Mouse (Mus musculus) kidney, postnatal 14 days (tissue): Measurements from ENCODE around the gene Ankrd35.
"Not testable (repeated sequence)": the region's sequence is repeated elsewhere in the genome, so short reads cannot be mapped to it uniquely, and the experiment has no call there.

ENCODE experiments used
- DNase-seq: peaks from one replicate; pipeline ENCODE4 v3.0.0; 2022; ENCODE audit warnings: mixed read lengths

The Ankrd35 gene

DNA sequence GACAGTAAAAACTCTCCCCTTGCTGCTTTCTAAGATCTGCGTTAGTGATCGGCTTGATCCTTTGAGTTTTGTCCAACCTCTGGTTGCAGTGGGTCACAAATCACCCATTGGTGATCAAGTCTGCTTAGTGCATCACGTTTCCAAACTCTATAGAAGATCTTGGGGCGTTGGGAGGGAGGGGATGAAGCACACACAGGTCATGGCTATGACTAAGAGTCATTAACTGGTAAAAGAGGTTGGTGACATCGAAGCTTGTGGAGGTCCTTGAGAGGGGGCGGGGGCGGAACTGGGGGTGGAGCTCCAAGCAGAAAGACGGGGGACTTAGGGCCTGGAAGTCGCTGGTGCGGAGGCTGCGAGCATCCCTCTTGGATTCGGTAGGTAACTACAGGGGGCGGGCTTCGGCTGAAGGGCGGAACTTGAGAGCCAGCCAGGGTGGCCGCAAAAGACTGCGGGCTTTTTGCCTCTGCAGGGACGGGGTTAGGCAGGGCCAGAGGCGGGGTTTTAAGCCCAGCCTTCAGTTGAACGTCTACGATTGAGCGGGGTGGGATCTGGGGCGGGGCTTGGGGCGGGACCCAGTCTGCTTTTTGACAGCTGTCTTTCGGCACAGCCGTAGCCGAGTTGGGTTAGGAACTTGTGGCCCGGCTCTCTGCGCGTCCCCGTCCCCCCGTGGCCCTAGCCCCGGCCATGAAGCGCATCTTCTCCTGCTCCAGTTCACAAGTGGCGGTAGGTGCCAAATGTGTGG, at the start of gene Ankrd35:
Gene Ankrd35, plus strand, starts transcription at position 405 of the 742 bp plus-strand sequence.
- DNase-seq: peak; percentile 87

- DNase-seq: no peak
These were observed 46.7 kb upstream of the Ankrd35 start for GRCm38 (mm10) chr3:96623201-96623600.

DNA sequence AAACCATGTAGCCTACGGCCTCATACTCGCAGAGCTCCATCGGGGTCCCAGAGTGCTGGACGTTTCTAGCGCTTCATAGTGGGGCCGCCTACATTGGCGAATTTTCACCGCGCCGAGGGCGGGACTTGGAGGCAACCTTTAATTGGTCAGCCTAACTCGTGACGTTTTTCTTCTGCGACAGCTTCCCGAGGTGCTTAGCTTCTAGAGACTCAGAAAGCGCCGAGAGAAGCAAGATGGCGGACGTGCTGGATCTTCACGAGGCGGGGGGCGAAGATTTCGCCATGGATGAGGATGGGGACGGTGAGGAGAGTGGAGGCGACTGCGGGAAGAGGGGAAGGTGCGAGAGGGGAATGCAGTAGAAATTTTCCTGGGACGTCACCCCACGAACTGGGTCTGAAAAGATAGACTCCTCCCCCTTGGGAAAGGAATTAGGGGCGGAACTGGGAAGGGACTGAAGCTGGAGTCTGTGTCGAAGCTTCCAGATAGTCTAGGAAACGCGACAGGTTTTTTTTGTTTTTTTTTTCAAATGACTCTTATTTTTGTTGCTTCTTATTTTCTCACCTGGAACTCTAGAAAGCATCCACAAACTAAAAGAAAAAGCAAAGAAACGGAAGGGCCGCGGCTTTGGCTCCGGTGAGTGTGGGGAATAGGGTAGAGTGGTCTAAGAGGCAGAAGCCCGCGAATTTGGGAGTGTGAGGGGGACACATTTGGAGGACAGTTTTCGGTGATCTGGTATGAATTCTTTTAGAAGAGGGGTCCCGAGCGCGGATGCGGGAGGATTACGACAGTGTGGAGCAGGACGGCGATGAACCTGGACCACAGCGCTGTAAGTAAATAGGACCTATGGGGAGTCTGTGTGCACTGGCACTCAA, 40.0 kb upstream of the Ankrd35 start, which contains the start of gene Rbm8a:
Gene Rbm8a, plus strand, starts transcription at position 205 of the 872 bp plus-strand sequence.
- peak; percentile 98 for DNase-seq

GRCm38 (mm10) chr3:96632058-96632457, 37.9 kb upstream of the Ankrd35 start:
- no peak for DNase-seq

DNA sequence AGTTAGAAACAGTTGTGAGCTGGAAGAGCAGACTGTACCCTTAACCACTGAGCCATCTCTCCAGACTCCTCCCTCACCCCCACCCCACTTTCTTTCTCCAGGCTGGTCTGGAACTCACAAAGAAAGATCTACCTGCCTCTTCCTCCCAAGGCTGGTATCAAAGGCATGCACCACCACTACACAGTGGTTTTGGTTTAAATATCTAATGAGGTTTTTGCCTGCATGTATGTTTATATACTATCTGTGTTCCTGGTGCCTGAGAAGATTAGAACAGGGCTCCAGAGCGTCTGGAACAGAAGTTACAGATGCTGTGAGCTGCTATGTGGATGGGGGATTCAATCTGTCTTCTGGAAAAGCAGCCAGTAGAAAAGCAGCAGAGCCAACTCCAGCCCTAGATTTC, 35.9 kb upstream of the Ankrd35 start:
- DNase-seq: no peak

GRCm38 (mm10) chr3:96634928-96635879, 34.7 kb upstream of the Ankrd35 start, which contains the start of the genes Pex11b and Gm42957:
TSS of gene Pex11b (plus strand) at chr3:96635376.
TSS of gene Gm42957 (plus strand) at chr3:96635474.
- peak; percentile 94 for DNase-seq

- no peak for DNase-seq
These were observed 34.0 kb upstream of the Ankrd35 start for GRCm38 (mm10) chr3:96635906-96636305.

GRCm38 (mm10) chr3:96636448-96636847, 33.5 kb upstream of the Ankrd35 start:
- DNase-seq: peak; percentile 7

GRCm38 (mm10) chr3:96639219-96639618, 30.7 kb upstream of the Ankrd35 start:
- DNase-seq: peak; percentile 69

GRCm38 (mm10) chr3:96645018-96645649, 24.8 kb upstream of the Ankrd35 start, which contains the start of gene Itga10:
TSS of gene Itga10 (plus strand) at chr3:96645584.
- DNase-seq: peak; percentile 52

- DNase-seq: no peak
These were observed 22.6 kb upstream of the Ankrd35 start for GRCm38 (mm10) chr3:96647365-96647764.

DNA sequence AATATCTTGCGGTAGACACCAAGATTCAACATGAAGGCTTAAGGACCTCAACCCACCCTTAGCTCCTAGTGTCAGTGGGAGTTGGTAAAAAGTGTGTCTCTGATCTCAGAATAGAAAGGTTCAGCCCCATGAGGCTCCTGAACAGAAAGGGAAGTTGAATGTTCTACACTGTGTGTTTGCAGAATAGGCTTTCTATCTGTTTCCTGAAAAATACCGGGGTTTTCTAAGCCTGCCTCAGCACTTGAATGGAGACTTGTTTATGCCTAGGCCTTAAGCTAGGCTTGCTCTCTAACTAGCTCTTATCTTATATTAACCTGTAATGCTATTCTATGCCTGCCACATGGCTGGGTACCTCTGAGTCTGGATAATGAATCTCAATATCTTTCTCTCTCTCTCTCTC, 9.0 kb upstream of the Ankrd35 start:
- no peak for DNase-seq

- DNase-seq: no peak
These were observed 7.1 kb upstream of the Ankrd35 start for GRCm38 (mm10) chr3:96662731-96663316.

DNA sequence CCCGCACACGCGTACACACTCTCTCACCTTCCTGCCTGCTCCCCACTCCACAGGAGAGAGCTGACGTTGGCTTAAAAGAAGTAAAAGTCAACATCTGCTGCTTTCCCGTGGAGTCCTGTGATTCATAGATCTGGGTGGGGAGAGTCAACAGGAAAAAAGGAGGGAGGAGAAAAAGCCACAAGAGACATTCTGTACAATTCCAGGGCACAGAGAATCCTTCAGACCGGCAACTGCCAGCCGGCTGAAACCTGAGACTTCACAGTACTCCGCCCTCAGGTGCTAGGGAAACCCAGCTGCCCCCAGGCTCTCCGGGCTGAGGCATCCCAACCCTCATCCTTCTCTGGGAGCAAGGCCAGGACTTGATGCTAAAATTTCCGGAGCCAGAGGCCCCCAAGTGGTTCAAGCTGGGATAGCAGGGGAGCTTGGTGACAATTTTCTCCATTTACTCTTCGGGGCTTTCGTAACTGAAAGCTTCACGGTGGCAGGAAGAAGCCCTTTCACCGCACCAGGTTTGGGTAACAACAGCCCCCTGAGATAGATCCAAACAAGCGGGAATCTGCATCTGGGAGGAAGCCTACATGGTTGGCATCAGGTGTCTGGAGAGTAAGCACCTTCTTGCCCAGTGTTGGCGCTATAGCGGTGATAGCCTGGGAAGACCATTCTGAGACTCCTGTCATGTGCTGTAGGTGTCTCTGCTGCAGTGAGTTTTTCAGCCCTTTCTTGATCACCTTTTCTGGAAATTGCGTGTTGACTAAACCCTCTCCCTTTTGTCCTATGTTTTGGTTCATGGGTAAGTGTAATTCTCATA, 6.3 kb upstream of the Ankrd35 start:
- peak; percentile 86 for DNase-seq

- DNase-seq: not testable (repeated sequence)
These were observed 4.1 kb upstream of the Ankrd35 start for GRCm38 (mm10) chr3:96665732-96666363.

- DNase-seq: peak; percentile 20
These were observed 3.0 kb upstream of the Ankrd35 start for GRCm38 (mm10) chr3:96666916-96667315.

DNA sequence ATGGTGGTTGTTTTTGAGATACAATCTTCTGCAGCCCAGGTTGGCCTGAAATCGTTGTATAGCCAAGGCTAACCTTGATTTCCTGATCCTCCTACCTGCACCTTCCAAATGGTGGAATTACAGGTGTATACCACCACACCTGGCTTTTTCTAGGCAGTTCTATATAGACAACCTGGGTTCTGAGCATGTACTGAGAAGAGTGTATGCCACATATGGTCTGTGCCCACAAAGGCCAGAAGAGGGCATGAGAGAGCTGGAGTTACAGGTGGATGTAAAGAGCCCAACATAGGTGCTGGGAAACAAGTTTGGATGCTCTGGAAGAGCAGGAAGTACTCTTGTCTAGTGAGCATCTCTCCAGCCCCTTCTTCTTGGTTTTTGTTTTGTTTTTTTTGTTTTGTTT, 2.6 kb upstream of the Ankrd35 start:
- peak; percentile 24 for DNase-seq

- DNase-seq: no peak
These were observed 1.4 kb upstream of the Ankrd35 start for GRCm38 (mm10) chr3:96668424-96669067.

- DNase-seq: no peak
These were observed 1.6 kb downstream of the Ankrd35 start for GRCm38 (mm10) chr3:96671519-96671918.
